Mouse (Mus musculus) ES-E14 (cell line): Measurements from ENCODE around the gene Phldb2.

Experiments
- CHD2 ChIP-seq: IDR thresholded peaks from 2 replicates; pipeline ENCODE4 v1.6.1; 2014; ENCODE audit warnings: mild to moderate bottlenecking, low read depth, low read length, inconsistent platforms
- HCFC1 ChIP-seq: IDR thresholded peaks from 2 replicates; pipeline ENCODE4 v1.6.1; 2012; ENCODE audit warnings: low read length, inconsistent platforms, borderline replicate concordance; ENCODE audit not compliant: insufficient read depth
- MAFK ChIP-seq: IDR thresholded peaks from 2 replicates; pipeline ENCODE4 v1.6.1; 2014; ENCODE audit warnings: mild to moderate bottlenecking, low read depth, low read length, inconsistent platforms; ENCODE audit not compliant: insufficient read depth
- ZC3H11A ChIP-seq: IDR thresholded peaks from 2 replicates; pipeline ENCODE4 v1.6.1; 2012; ENCODE audit warnings: low read depth, mild to moderate bottlenecking, inconsistent platforms, low read length, borderline replicate concordance
- ZNF384 ChIP-seq: IDR thresholded peaks from 2 replicates; pipeline ENCODE4 v1.6.1; 2012; ENCODE audit warnings: low read depth, low read length, inconsistent platforms

DNA sequence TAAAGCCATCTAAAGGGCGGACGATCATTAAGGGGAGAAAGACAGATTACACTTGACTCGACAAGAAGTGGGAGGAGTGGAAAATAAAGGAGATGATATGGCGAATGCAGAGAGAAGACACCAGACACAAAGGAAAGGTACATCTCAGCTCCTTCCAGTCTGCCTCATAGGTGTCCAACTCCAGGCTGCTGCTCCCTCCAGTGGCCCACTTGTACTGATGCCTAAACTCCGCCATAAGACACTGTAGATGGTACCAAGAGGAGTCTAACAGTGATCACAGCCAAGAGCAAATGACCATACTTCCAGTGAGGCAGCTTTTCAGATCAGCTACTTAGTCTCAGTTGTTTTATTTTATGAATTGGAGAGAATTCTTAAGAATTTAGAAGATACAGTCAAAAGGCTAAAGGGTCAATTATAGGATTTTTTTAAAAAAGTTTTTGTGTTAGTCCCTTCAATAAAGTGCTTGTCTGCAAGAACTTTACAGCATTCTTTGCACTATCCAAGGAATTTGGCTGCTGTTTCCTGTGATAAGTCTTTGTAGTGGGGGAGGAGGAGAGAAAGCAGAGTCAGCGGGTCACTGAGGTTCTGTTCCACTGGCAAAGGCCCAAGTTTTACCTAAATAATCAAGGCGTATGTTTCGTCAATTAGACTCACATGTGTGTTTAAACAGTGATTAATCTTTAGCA lies 121.2 kb downstream of the Phldb2 start:
- TF ChIP-seq ZC3H11A, result no peak
- no peak for TF ChIP-seq HCFC1
- TF ChIP-seq CHD2, result no peak
- no peak for TF ChIP-seq ZNF384
- TF ChIP-seq MAFK, result no peak
